ENCODE assay signal across 8 mouse cellular contexts in the genomic region with DNA sequence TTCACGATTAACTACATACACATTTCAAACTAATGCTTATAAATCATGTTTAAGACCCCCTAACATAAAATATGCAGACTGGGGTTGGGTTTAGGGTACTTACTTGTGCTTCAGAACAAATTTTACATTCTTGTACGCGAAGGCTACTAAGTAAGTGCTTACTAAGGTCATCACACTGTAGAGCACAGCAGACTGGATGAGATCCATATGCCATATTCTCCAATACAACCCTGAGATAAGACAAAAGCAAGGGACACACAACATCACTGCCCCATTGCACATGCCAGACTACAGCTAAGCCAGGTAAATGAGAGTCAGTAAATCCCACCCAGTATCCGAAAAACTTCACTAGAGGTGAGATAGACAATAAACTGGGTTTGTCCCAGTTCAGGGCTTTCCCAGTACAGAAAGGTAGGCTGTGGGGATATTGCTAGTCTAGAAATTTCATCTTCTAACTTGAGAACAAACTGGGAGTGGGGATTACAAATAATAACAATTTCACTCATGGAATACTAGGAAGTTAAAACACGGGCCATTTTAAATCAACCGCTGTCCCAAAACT. TPM values are rescaled to one million over a fixed set of nuclear protein-coding genes. Genes with fewer than 3 reads are reported as not detected.
DNase-seq lines count a peak whose midpoint lies in the region; ATAC-seq and TF ChIP-seq lines count a peak whose summit lies in the region.

No protein-coding gene starts in this region.

- H3K4me3 ChIP-seq in liver, adult 2 months (ENCODE audit: insufficient read depth, low read depth, low read length): peak overlapping the region; percentile 88
- H3K4me3 ChIP-seq in embryonic facial prominence, embryonic 12.5 days: peak overlapping the region; percentile 75
- H3K4me3 ChIP-seq in intestine, embryonic 16.5 days (ENCODE audit: low read length): peak overlapping the region; percentile 89
- H3K4me3 ChIP-seq in neural tube, embryonic 13.5 days: peak overlapping the region; percentile 85

- H3K4me1 ChIP-seq in liver, adult 2 months (ENCODE audit: control insufficient read depth, insufficient read depth, low read length): peaks cover 2% of the 10 kb centered on the region; the same call in 1 of the 2 replicates
- peaks cover 6% of the 10 kb centered on the region; the same call in 1 of the 2 replicates for H3K4me1 ChIP-seq in embryonic facial prominence, embryonic 12.5 days
- H3K4me1 ChIP-seq in intestine, embryonic 16.5 days (ENCODE audit: control insufficient read depth, insufficient read depth, low read length): peaks cover 7% of the 10 kb centered on the region; the same call in 1 of the 2 replicates
- peaks cover 19% of the 10 kb centered on the region for H3K4me1 ChIP-seq in neural tube, embryonic 13.5 days (replicated peaks)

- ATAC-seq in embryonic facial prominence, embryonic 12.5 days (ENCODE audit: insufficient number of reproducible peaks, insufficient read depth, low FRiP score, low TSS enrichment): no peak
- no peak for ATAC-seq in intestine, embryonic 16.5 days
- no peak for ATAC-seq in neural tube, embryonic 13.5 days (ENCODE audit: low read depth)

- peak; percentile 40 for DNase-seq in liver, adult 2 months (ENCODE audit: extremely low read depth, low read depth, low spot score)
- no peak for DNase-seq in liver
- no peak for DNase-seq in urinary bladder, postnatal 36 days (ENCODE audit: low spot score in 2 of 2)
- DNase-seq in left cerebral cortex, postnatal 14 days (ENCODE audit: low spot score in 2 of 2): no peak
- no peak for DNase-seq in frontal cortex, postnatal 10 days (ENCODE audit: low spot score in 2 of 2)

- peak overlapping the region; percentile 66; the same call in 1 of the 2 replicates for H3K27ac ChIP-seq in liver, adult 2 months (replicated peaks; ENCODE audit: insufficient read depth, low read depth, low read length)
- H3K27ac ChIP-seq in embryonic facial prominence, embryonic 12.5 days: peak overlapping the region; percentile 85; the same call in 1 of the 2 replicates
- H3K27ac ChIP-seq in intestine, embryonic 16.5 days (ENCODE audit: low read length): peak overlapping the region; percentile 89
- no peak overlapping the region for H3K27ac ChIP-seq in neural tube, embryonic 13.5 days (replicated peaks)

- peak overlapping the region; percentile 84 for H3K4me2 ChIP-seq in embryonic facial prominence, embryonic 12.5 days (replicated peaks)
- H3K4me2 ChIP-seq in intestine, embryonic 16.5 days (ENCODE audit: low read depth, low read length): peak overlapping the region; percentile 74
- peak overlapping the region; percentile 84 for H3K4me2 ChIP-seq in neural tube, embryonic 13.5 days

- no peaks in the 10 kb centered on the region for H3K27me3 ChIP-seq in liver, adult 2 months (ENCODE audit: control insufficient read depth, insufficient read depth, low read length)
- no peaks in the 10 kb centered on the region for H3K27me3 ChIP-seq in embryonic facial prominence, embryonic 12.5 days
- no peaks in the 10 kb centered on the region for H3K27me3 ChIP-seq in intestine, embryonic 16.5 days (replicated peaks; ENCODE audit: control insufficient read depth, insufficient read depth, low read length)
- no peaks in the 10 kb centered on the region for H3K27me3 ChIP-seq in neural tube, embryonic 13.5 days

- peaks cover 36% of the 10 kb centered on the region for H3K36me3 ChIP-seq in liver, adult 2 months (ENCODE audit: control insufficient read depth, insufficient read depth, low read length)
- peaks cover 33% of the 10 kb centered on the region for H3K36me3 ChIP-seq in embryonic facial prominence, embryonic 12.5 days
- H3K36me3 ChIP-seq in intestine, embryonic 16.5 days (ENCODE audit: control insufficient read depth, insufficient read depth, low read length): 0 out of 2 replicates have a peak, but pooled peaks cover 9% of the 10 kb centered on the region
- peaks cover 35% of the 10 kb centered on the region for H3K36me3 ChIP-seq in neural tube, embryonic 13.5 days

- TF ChIP-seq POLR2A in liver, adult 2 months (IDR thresholded peaks at IDR 0.05; ENCODE audit: extremely low read depth, insufficient read depth, low read length): no peak

- intact Hi-C loops in left cerebral cortex, postnatal 14 days (cut with DNase I): loop anchor here (10.0 kb wide), 1 partner anchor 273 kb away; the partner anchor contains the start of gene Lekr1

- H3K9me3 ChIP-seq in embryonic facial prominence, embryonic 12.5 days: no peaks in the 10 kb centered on the region
- no peaks in the 10 kb centered on the region for H3K9me3 ChIP-seq in intestine, embryonic 16.5 days (ENCODE audit: control insufficient read depth, low read length)
- no peaks in the 10 kb centered on the region for H3K9me3 ChIP-seq in neural tube, embryonic 13.5 days

- WGBS in liver, adult 2 months: 10% methylated on average over 6 of the region's 6 CpGs
- 33% methylated on average over 6 of the region's 6 CpGs for WGBS in embryonic facial prominence, embryonic 12.5 days
- 27% methylated on average over 6 of the region's 6 CpGs for WGBS in intestine, embryonic 16.5 days
- 39% methylated on average over 6 of the region's 6 CpGs for WGBS in neural tube, embryonic 13.5 days

- TF ChIP-seq CTCF in liver, adult 2 months (IDR thresholded peaks at IDR 0.05; ENCODE audit: low read depth, low read length): no peak

- no peaks in the 10 kb centered on the region; the same call in 1 of the 2 replicates for H3K79me2 ChIP-seq in liver, adult 2 months (ENCODE audit: control insufficient read depth, insufficient read depth, low read length)

- H3K9ac ChIP-seq in liver, adult 2 months (ENCODE audit: low read depth, low read length): peak overlapping the region; percentile 92
- H3K9ac ChIP-seq in embryonic facial prominence, embryonic 12.5 days: peak overlapping the region; percentile 93
- peak overlapping the region; percentile 98 for H3K9ac ChIP-seq in intestine, embryonic 16.5 days (ENCODE audit: low read depth, low read length)
- H3K9ac ChIP-seq in neural tube, embryonic 13.5 days: peak overlapping the region; percentile 92

RNA-seq across cellular contexts. Expression of gene Ssr3, which starts 1.1 kb away (rescaled TPM):
- 172 and 177 TPM in 2 replicates for total RNA-seq in liver, adult 2 months (2014; rRNA removed)
- 74.4 and 78.1 TPM in 2 replicates for polyA plus RNA-seq in liver, adult 2 months (2012; rRNA removed)
- polyA plus RNA-seq in embryonic facial prominence, embryonic 12.5 days (2016; fragmentation: Nextera tagmentation; extraction: Ambion mirVana): 221 and 238 TPM in 2 replicates
- 278 and 279 TPM in 2 replicates for polyA plus RNA-seq in intestine, embryonic 16.5 days (2015; fragmentation: Nextera tagmentation; extraction: Ambion mirVana)
- 163 and 188 TPM in 2 replicates for polyA plus RNA-seq in neural tube, embryonic 13.5 days (2015; fragmentation: Nextera tagmentation; extraction: Ambion mirVana)
- 10 to 100 TPM; 93.8 to 96.4 TPM for total RNA-seq in left cerebral cortex, postnatal 14 days (2021)
